Mouse (Mus musculus) right cerebral cortex, adult 2 months (tissue): ENCODE results near the gene Fxyd2.

Experiments used
- DNase-seq, 2 experiments: peaks; one replicate each; pipeline ENCODE4 v3.0.0; 2021 to 2022; ENCODE audit warnings: low spot score in 2 of 2

The Fxyd2 gene

DNA sequence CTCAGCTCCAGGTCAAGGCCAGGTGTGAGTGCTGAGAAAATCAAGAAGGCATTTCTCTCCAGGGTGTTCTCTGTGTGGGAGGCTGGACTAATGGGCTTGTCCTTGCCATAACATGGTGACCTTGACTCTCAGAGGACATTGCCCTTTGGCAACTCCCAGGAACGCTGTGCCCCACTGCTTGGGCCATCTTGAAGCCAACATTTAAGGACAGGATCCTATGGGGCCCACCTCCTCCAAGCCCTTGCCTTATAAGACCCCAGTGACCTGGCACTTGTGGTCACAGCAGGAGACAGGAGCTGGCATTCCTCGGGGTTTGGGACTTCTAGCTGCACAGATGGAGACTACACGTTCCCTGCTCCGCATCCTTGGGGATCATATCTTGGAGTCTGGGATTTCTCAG, at the start of gene Fxyd2:
Fxyd2 (plus strand) TSS at position 236 of the 400 bp plus-strand sequence.
- no peak for DNase-seq

DNA sequence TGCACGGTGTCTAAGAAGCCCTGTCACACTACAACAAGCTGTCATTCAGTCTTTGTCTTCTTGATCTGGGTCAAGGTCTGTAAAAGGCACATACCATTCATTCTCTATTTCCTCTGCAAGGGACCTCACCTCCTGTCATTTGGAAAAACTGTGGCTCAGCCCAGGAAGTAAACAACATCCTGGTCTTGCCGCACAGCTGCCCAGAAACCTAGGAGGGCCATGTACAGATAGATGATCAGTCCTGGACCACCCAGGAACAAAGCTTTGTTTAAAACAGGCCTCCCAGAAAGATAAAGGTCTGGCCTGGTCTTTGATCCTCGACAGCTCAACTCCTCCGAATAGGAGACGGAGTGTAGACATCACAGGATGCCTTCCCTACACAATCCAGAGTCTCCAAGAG, 49.6 kb upstream of the Fxyd2 start:
- no peak for DNase-seq

DNA sequence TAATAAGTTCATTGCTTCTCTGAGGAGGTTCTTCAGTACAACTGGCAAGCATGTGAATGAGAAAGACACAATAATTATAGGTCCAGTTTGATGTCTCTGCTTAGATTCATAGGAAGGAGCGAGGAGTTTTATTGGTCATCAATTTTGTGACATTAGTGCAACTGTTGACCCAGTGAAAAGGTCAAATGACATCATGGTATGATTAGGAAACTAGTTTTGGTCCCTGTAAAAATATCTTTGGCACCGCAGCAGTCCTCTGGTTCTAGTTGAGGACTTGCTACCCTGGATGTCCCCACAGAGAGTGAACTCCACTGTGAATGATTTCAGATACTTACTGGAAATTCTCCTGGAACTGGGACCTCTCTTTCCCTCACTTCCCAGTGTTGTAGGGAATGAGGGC, 44.3 kb upstream of the Fxyd2 start:
- DNase-seq = no peak

DNA sequence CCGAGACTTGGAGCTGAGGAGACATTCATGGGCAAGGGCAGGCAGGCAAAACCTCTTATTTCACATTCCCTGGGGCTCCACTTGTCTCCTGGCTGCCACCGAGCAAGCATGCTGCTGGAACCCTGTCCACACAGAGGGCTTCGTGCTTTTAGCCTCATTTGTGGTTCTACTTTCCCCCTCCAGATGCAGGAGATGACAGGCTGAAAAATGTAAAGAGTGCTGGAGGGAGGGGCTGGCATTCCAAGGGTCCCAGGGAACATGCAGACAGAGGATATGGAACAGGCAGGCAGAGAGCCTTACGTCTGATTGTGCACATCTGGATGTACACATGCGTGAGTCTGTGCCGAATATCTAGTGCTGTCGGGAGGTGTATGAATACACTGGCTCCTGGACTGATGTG, 41.1 kb upstream of the Fxyd2 start:
- no peak for DNase-seq

DNA sequence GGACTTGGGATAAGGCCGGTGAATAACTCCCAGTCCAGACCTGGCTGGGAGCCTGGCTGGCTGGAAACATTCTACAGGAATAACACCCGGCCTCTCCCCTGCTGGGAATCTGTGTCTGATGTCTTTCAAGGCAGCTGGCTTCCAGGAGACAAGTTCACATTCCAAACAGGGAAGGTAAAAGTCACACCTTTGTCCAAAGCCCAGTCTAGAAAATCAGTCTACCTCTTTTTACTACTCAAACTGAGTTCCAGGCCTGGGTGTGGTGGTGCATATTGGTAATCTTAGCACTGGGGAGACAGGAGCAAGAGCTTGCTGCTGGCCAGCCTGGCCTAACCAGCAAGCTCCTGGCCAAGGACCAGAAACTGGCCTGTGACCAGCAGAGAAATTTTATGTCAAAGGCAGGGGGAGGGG, 37.4 kb upstream of the Fxyd2 start:
- no peak for DNase-seq

DNA sequence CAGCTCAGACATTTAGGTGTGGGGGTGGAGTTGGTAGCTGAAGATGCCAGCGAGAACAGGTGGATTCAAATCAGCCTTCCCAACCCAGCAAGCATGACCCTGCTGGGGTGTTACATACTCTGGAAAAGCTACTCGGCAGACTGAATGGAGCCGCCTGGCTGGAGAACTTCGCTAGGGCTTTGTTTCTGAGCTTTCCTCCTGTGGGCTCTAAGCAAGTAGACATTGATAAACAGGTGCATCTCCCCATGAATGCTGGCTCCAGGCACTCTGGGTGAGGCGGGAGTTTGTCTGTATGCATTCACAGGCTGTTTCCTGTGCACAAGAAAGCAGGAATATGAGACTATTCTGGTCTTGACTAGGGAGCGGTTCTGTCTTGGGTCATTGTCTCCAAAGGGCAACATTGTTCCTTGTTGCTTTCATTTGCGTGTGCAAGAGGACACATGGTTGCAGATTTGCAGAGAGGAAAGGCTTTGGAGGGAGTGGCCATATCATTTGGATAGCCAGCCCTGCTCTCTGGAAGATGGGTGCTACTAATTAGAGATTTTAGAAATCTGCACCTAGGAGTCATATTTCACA, 35.7 kb upstream of the Fxyd2 start:
- no peak for DNase-seq

DNA sequence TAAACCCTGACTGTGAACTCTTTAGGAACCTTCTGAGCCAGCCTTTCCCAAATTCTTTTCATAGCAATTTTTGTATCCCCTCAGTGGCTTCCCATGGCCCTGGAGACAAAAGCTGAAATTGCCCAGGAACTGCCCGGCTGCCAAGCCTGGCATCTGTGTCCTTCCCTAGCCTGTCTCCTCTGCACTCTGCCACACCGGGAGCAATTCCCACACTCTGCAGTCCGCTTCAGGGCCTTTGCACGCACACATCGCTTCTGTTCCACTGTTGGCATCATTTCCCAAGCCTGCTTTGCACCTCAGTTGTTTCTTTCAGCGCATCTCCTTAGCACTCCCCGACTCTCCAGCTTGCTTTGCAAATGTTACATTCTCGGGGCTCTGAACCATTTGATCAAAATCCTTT, 31.8 kb upstream of the Fxyd2 start:
- no peak for DNase-seq

DNA sequence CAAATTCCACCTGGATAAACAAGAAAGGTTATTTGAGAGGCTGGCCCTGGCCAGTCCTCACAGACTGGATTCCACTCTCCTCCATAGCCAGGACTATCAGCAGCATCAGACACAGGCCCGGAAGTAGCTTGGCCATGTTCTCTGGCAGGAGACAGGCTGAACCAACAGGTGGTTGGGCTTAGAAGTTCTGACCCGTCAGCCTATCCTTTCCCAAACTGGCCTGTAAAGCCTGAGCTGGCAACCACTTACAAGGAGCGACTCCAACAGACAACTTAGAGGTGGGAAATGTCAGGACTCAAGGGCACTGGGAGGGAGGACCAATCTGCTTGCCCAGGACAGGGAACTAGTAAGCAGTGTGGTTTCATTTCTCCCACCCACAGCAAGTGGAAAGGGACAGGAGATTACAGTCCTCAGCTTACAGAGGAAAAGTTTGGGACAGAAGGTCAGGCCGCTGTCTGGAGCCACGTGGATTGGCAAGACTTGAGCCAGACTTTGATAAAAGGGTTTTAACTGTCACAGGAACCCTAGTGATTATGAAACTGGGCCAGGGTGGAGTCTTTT, 31.0 kb upstream of the Fxyd2 start:
- DNase-seq = no peak

DNA sequence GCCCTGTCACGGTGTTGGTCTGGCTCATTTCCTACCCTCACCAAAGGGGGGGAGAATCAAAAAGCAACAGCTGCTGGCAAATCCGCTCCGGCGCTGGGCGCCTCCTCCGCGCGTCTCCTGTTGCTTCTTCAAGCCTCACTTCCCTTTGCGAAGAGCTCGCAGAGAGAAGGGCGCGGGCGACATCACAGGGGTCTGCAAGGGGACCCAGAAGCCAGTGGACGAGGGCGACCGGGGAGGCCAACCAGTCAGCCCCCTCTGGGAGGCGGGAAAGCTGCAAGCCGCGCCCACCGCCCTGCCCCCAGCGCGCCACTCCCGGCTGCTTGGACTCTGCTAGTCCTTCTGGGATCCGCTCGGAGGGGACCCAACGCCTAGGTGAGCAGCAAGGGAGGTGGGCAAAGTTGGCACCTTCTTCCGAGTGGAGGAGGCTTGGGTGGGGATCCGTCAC, 29.3 kb upstream of the Fxyd2 start, which contains the start of gene Fxyd6:
Fxyd6 (plus strand) TSS at position 69 of the 445 bp plus-strand sequence.
- DNase-seq = peak; percentile 48 to 66

DNA sequence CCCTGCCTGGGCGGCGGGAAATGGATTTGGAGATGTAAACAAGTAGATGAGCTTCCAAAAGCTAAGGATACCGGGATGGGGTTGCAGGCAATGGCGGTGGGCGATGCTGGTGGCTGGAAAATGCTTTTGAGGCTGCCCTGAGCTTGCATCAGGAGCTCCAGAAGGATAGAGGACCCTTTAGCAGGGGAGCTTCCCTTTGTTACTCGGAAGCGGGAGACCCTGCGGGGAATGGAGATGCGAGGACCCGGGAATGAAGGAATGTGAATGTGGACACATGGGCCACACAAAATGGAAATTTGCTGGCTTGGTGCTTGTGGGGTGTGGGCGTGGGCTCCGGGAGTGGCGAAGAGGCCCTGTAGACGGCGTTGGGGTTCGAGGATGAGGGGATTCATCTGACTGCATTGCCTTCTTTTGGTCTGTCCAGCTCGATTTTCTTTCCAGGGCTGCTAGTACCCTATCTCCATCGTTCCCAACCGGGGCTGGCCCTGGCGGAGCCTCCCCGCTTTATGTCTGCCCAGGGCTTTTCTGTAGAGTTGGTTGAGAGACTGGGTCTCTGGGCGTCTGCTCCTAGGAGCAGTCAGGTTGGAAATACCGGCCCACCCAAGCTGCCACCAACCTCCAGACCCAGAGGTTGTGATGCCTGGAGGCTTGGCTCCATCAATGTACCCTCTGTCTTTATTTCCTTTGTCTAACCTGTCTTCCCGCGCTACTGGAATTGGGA, 28.7 kb upstream of the Fxyd2 start:
- DNase-seq = no peak

DNA sequence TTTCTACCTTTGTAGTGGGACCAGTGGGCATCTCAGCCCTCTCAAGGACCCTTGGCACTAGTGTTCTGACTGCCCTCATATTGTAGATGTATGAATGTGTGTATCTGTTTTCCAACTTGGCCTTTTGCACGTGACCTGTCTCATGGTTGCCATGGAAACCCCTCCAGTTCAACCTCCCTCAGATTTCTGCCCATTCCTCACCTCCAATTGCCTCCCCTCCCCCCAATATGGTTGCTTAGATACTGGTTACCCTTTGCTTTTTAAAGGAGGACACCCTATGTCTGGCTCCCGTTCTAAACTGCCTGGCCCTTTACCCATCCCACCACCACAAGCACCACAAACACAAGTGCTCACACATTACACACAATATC, 28.1 kb upstream of the Fxyd2 start:
- no peak for DNase-seq

DNA sequence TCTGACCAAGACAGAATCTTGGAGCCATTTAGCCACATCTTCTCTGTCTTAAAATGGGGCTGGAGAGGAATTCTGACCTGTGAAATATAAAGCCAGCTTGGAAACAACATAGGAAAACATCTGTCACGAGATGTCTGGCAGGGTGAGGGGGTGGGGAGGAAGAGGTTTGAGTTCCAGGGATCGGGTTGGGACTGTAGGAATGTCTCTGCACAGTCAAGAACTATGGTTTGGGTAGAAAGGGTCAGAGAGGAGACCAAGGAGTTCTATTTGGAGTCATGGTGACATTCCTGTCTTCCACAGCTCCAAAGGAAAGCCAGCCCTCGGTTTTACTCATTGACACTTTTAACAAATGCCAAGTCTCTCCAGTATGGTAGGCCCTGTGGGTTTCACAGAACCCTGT, 25.6 kb upstream of the Fxyd2 start:
- no peak for DNase-seq

DNA sequence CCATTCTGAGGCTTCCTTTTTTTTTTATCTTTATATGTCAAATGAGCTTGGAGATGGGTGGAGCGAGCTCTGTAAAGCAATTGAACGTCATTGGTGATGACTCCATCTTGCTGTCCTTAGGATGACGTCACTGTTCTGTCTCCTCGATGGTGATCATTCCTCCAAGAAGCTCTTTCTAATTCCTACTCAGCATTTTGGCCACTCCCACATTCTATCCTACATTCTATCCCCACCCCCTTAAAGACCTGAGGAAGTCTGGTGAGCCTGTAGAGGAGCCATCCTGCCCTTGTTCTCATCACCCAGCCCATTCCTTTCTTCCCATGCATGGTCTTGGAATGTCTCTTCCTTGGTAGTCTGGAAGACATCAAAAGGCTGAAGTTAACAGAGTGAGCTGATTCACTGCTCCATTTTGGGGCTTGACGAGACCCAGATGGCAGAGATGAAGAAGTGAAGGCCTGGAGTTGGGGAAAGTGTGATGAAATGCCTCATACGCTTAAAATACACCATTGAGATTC, 24.4 kb upstream of the Fxyd2 start:
- no peak for DNase-seq

DNA sequence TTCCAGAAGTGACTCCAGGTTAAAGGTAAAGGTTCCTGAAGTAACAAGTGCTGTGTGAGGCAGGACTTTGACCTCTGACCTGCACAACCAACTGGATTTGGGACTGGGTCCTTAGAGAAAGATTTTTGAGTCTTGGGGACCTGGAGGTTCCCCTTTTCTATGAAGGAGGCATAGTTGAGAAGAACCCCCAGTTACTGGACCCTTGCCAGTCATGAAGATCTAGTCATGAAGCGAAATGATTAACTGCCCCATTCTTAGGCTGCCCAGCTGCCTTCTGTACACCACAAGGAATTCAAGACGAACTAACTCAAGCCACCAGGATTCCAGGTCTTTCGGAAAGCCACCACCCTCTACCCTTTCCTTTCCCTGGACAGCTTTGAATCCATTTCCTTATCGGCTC, 23.0 kb upstream of the Fxyd2 start:
- no peak for DNase-seq

DNA sequence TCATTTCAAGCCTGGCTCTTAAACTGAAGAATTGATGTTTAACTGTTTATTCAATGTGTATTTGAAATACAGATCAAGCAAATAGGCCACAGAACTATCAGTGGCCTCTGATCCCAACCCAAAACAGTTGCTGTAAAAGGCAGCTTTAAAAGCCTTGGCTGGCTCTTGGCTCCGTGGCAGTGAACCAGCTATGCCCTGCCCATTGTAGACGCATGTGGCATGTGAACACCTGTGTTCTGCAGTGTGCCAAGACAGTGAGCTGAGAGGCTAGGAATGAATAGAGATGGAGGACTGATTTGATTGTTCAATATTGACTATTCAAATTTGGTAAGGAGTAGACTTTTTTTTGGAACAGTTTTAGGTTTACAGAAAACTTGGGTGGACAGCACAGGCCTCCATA, 22.6 kb upstream of the Fxyd2 start:
- no peak for DNase-seq

DNA sequence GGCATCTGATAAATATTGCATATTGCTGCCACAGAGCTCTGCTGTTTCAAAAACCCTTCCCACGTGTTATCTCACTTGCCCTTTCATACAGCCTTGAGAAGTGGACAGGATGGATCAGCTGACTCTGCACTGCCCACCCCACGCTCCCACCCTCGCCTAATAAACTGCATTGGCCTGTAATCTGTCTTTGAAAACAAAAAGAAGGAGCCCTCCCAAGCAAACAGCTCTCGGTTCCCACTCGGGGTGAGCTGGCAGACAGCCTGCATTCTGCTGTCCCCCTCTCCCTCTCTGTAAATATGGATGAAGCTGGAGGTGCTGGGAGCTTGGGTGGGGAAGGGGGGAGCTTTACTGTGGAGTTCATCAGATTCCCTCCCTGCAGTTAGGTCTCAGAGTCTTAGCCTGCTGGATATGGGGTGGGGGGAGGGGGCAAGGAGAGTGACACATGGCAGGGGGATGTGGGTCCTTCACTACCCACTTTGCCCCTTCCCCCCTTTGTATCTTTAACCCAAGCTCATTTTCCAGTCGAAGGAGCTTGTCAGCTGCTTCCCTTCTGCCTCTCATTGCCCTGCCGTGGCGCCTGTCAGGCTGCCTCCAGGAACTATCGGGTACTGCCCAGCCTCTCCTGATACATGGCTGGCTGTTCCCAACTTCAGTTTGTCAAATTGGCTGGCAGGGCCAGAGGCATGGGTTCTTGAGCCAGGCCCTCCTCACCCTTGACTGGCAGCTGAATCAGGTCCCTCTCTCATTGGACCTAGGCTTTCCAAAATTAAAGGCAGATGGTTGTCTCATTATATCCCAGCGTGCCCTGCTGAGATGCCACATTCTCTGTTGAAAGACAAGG, 18.8 kb upstream of the Fxyd2 start:
- no peak for DNase-seq

DNA sequence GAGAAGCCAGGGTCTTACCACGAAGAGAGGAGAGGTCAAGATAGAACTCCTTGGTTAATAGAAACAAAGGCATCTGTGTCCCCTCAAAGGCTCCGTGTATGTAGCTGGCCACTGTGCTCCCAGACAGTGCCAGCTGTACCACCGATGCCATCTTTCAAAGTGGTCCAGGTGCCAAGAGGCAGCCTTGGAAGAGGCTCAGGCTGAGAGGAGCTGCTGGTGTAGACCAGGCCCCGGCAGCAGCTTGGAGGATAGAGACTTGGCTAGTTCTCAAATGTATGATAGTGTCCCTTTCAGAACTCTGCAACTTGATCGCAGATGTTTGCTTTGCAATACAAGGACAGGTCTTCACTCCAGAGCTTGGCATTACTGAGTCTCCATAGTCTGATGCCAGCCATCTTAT, 17.1 kb upstream of the Fxyd2 start:
- DNase-seq = no peak

DNA sequence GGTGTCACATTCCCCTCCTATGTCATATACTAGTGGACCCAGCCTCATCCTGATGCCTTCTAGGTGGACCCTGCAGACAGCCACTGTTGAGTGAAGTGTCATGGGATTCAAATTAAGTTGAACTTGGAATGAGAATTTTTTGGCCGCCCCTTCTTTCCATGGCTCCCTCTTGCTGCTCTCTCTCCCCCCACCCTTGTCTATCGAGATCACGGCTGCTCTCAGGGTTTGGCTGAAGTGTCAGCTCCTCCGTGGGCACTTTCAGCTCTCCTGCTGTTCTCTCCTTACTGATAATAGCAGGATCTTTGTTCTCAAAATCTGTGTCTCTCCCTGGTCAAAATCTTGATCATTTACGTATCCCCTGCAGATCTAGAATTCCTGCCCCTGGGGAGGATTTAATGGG, 16.6 kb upstream of the Fxyd2 start:
- DNase-seq = no peak

DNA sequence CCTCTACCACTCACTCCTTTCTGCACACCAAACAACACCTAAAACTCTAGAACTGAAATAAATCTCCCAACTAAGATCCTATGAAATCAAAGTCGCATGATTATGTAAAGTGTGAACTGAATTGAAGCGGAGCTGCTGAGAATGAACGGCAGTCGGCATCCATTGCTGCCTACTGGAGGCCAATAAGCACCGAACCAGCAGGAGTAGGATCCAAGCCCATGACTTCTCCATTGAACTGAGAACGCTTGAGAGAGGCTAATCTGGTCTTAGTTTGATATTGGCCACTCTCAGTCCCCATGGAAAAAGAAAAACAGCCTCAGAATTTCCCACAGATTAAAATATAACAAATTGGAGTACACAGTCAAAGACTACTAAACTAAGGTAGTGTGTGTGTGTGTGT, 15.6 kb upstream of the Fxyd2 start:
- DNase-seq = no peak

DNA sequence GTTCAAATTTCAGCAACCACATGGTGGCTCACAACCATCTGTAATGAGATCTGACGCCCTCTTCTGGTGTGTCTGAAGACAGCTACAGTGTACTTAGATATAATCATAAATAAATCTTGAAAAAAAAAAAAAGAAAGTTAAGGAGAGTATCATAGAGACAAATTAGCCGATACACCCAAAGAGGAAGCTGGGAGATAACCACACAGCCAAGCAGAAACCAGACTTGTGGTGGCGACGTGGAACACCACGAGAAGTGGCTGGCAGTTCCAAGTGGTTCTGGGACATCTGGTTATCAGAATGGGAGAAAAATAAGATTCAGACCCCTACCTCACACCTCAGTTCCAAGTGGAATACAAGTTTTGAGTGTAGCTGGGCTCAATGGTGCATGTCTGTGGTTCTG, 12.8 kb upstream of the Fxyd2 start:
- DNase-seq = no peak

DNA sequence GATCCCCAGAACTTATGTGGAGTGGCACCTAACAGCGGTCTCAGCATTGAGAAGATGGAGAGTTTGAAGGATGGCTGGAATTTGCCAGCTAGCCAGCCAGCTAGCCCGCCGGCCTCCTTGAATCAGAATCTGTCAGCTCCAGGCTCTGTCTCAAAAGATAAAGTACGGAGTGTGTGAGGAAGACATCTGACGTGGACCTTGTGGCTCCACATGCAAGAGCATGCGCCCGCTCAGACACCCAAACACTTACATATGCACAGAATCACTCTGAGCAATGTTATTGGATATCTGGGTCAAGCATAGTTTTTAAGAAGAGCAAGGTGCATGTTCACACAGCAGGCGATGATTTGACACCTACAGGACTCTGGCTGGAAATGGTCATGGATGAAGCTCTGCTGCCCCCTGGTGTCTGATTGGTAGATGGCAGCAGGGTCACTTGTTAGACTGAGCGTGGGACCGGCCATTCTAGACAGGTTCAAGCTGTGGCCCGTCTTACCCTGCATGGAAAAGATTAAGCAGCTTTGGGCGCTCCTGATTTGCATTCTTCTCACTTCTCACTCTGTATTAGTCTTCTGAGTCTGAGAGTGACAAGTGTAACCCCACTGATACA, 11.0 kb upstream of the Fxyd2 start:
- DNase-seq = peak; percentile 93 to 94

DNA sequence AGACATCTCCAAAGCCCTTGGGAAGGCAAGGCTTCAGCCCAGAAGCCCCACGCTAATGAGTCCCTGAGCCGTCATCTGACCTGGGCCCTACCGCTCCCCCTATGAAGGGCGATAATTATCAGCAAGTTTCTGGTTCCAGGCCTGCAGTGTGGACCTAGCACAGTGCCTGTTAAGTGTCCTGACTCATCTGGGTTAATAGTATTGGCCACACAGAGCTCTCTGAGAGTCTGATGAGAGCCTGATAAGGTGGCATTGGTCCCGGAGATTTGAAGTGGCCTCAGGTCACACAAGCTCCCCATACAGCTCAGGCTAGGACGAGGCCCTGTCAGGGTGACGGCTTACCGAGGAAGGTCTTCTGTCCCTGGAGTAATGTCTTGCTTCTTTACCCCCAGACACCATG, 9.9 kb upstream of the Fxyd2 start:
- DNase-seq = no peak
